Mouse (Mus musculus) spleen, adult 2 months (tissue): Measurements from ENCODE around the gene Pknox2.

ENCODE experiments used
- CTCF ChIP-seq: fragments of 200-500 bp; IDR thresholded peaks from 2 replicates; pipeline ENCODE4 v1.5.1; 2011; ENCODE audit warnings: mild to moderate bottlenecking, inconsistent platforms; ENCODE audit not compliant: insufficient read depth, insufficient read length, insufficient replicate concordance; ENCODE audit errors: extremely low read depth
- POLR2A ChIP-seq: fragments of 200-500 bp; IDR thresholded peaks from 2 replicates; pipeline ENCODE4 v1.6.1; 2011; ENCODE audit warnings: low read depth, low read length, inconsistent platforms

- TF ChIP-seq CTCF (no peak), POLR2A (no peak)
Observed at GRCm38 (mm10) chr9:37188024-37188423, 40.8 kb upstream of the Pknox2 start.
